Mouse (Mus musculus): ENCODE data around the gene Irgq. TPM values are rescaled to one million over a fixed set of nuclear protein-coding genes. Genes with fewer than 3 reads are reported as not detected.
"Not testable (repeated sequence)": the region's sequence is repeated elsewhere in the genome, so short reads cannot be mapped to it uniquely, and the experiment has no call there.

Irgq gene
- polyA plus RNA-seq, 1 experiment = 8.2 TPM

- Histone ChIP-seq H3K36me3 (ENCODE audit: control insufficient read depth, insufficient read depth, low read length, poor library complexity, severe bottlenecking) (no peaks in the 10 kb centered on the region), H3K9ac (ENCODE audit: low read depth, poor library complexity, severe bottlenecking) (peak within 1 kb of the TSS; percentile 84), H3K27me3 (ENCODE audit: control insufficient read depth, insufficient read depth, low read length, poor library complexity, severe bottlenecking) (no peaks in the 10 kb centered on the region), H3K4me3 (ENCODE audit: low read depth, low read length) (peak within 1 kb of the TSS; percentile 94), H3K9me3 (replicated peaks; ENCODE audit: control insufficient read depth, insufficient read depth, low read length, poor library complexity, severe bottlenecking) (no peaks in the 10 kb centered on the region), H3K4me1 (ENCODE audit: control insufficient read depth, insufficient read depth, low read length) (peaks cover 2% of the 10 kb centered on the region), H3K27ac (ENCODE audit: insufficient read depth, low read length) (peak within 1 kb of the TSS; percentile 84)
- TF ChIP-seq CTCF (IDR thresholded peaks at IDR 0.05; ENCODE audit: low read depth, low read length) = no peak
- peak; percentile 39 for TF ChIP-seq POLR2A (IDR thresholded peaks at IDR 0.05; ENCODE audit: insufficient read depth, low read length)
- peak; percentile 67; the same call in 1 of the 2 replicates for TF ChIP-seq EP300 (IDR thresholded peaks at IDR 0.05; ENCODE audit: insufficient read depth, low read depth, low read length)
Observed at GRCm38 (mm10) chr7:24506838-24507725, 23.4 kb upstream of the Irgq start, which contains the start of gene Zfp428. TSS of gene Zfp428 (plus strand) at chr7:24507006.

DNA sequence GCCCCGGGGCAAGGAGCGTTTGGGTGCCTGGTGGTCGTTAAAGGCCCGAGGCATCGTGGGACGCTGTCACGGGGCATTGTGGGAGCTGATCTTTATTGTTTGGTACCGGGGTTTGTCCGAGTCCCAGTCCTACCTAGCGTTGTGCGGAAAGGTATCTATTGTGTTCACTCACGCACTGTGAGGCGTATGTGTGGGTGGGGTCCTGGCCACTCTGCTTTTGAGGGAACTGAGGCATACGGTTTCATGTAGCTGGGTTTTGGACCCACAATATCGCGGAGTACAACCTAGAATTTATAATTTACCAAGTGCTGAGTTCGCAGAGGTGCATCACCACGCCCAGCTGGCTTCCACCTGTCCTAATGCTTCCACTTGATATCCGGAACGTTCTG lies 22.8 kb upstream of the Irgq start:
- TF ChIP-seq EP300 (IDR thresholded peaks at IDR 0.05; ENCODE audit: insufficient read depth, low read depth, low read length) (no peak), POLR2A (IDR thresholded peaks at IDR 0.05; ENCODE audit: insufficient read depth, low read length) (no peak)
- peak overlapping the region; percentile 94 for H3K4me3 ChIP-seq (ENCODE audit: low read depth, low read length)
- H3K27ac ChIP-seq (ENCODE audit: insufficient read depth, low read length) = peak overlapping the region; percentile 78
- no peaks in the 10 kb centered on the region for H3K9me3 ChIP-seq (replicated peaks; ENCODE audit: control insufficient read depth, insufficient read depth, low read length, poor library complexity, severe bottlenecking)
- peaks cover 2% of the 10 kb centered on the region for H3K4me1 ChIP-seq (ENCODE audit: control insufficient read depth, insufficient read depth, low read length)
- H3K9ac ChIP-seq (ENCODE audit: low read depth, poor library complexity, severe bottlenecking) = peak overlapping the region; percentile 84
- no peaks in the 10 kb centered on the region for H3K27me3 ChIP-seq (ENCODE audit: control insufficient read depth, insufficient read depth, low read length, poor library complexity, severe bottlenecking)
- H3K36me3 ChIP-seq (ENCODE audit: control insufficient read depth, insufficient read depth, low read length, poor library complexity, severe bottlenecking) = no peaks in the 10 kb centered on the region

GRCm38 (mm10) chr7:24512355-24512754 lies 18.1 kb upstream of the Irgq start, which contains the start of gene AC161166.1:
TSS of gene AC161166.1 (minus strand) at chr7:24512455.
- Histone ChIP-seq H3K4me1 (ENCODE audit: control insufficient read depth, insufficient read depth, low read length) (peaks cover 5% of the 10 kb centered on the region), H3K9ac (ENCODE audit: low read depth, poor library complexity, severe bottlenecking) (no peak within 1 kb of the TSS), H3K27ac (ENCODE audit: insufficient read depth, low read length) (no peak within 1 kb of the TSS), H3K4me3 (ENCODE audit: low read depth, low read length) (no peak within 1 kb of the TSS), H3K9me3 (replicated peaks; ENCODE audit: control insufficient read depth, insufficient read depth, low read length, poor library complexity, severe bottlenecking) (no peaks in the 10 kb centered on the region), H3K27me3 (ENCODE audit: control insufficient read depth, insufficient read depth, low read length, poor library complexity, severe bottlenecking) (no peaks in the 10 kb centered on the region), H3K36me3 (ENCODE audit: control insufficient read depth, insufficient read depth, low read length, poor library complexity, severe bottlenecking) (no peaks in the 10 kb centered on the region)
- no peak for TF ChIP-seq EP300 (IDR thresholded peaks at IDR 0.05; ENCODE audit: insufficient read depth, low read depth, low read length)
- TF ChIP-seq POLR2A (IDR thresholded peaks at IDR 0.05; ENCODE audit: insufficient read depth, low read length) = no peak
- no peak for TF ChIP-seq CTCF (IDR thresholded peaks at IDR 0.05; ENCODE audit: low read depth, low read length)

DNA sequence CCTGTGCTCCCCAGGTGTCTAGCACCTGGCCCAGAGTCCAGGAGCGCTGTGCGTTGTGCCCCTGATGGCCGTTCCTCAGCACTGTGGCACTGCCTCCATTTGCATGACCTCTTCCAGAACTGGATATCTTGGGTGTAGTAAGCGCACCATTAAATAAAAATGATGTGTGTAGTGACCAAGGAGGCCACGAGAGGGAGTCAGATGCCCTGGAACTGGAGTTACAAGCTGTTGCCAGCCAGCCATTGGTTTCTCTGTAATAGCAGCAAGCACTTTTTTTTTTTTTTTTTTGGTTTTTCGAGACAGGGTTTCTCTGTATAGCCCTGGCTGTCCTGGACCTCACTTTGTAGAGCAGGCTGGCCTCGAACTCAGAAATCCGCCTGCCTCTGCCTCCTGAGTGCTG lies 14.2 kb upstream of the Irgq start:
- not testable (repeated sequence) for H3K36me3 ChIP-seq (ENCODE audit: control insufficient read depth, insufficient read depth, low read length, poor library complexity, severe bottlenecking); H3K9me3 ChIP-seq (replicated peaks; ENCODE audit: control insufficient read depth, insufficient read depth, low read length, poor library complexity, severe bottlenecking); H3K27me3 ChIP-seq (ENCODE audit: control insufficient read depth, insufficient read depth, low read length, poor library complexity, severe bottlenecking); H3K9ac ChIP-seq (ENCODE audit: low read depth, poor library complexity, severe bottlenecking); H3K27ac ChIP-seq (ENCODE audit: insufficient read depth, low read length); H3K4me3 ChIP-seq (ENCODE audit: low read depth, low read length)
- TF ChIP-seq EP300 (IDR thresholded peaks at IDR 0.05; ENCODE audit: insufficient read depth, low read depth, low read length) (peak; percentile 5; the same call in 1 of the 2 replicates), CTCF (IDR thresholded peaks at IDR 0.05; ENCODE audit: low read depth, low read length) (peak; percentile 54)
- H3K4me1 ChIP-seq (ENCODE audit: control insufficient read depth, insufficient read depth, low read length) = peaks cover 14% of the 10 kb centered on the region

GRCm38 (mm10) chr7:24517077-24517476 lies 13.4 kb upstream of the Irgq start:
- Histone ChIP-seq H3K9ac (ENCODE audit: low read depth, poor library complexity, severe bottlenecking) (no peak overlapping the region), H3K27ac (ENCODE audit: insufficient read depth, low read length) (peak overlapping the region; percentile 55), H3K36me3 (ENCODE audit: control insufficient read depth, insufficient read depth, low read length, poor library complexity, severe bottlenecking) (no peaks in the 10 kb centered on the region), H3K4me1 (ENCODE audit: control insufficient read depth, insufficient read depth, low read length) (peaks cover 14% of the 10 kb centered on the region), H3K27me3 (ENCODE audit: control insufficient read depth, insufficient read depth, low read length, poor library complexity, severe bottlenecking) (no peaks in the 10 kb centered on the region), H3K9me3 (replicated peaks; ENCODE audit: control insufficient read depth, insufficient read depth, low read length, poor library complexity, severe bottlenecking) (no peaks in the 10 kb centered on the region), H3K4me3 (ENCODE audit: low read depth, low read length) (no peak overlapping the region)
- TF ChIP-seq CTCF (IDR thresholded peaks at IDR 0.05; ENCODE audit: low read depth, low read length) (no peak), EP300 (IDR thresholded peaks at IDR 0.05; ENCODE audit: insufficient read depth, low read depth, low read length) (peak; percentile 66; the same call in 1 of the 2 replicates), POLR2A (IDR thresholded peaks at IDR 0.05; ENCODE audit: insufficient read depth, low read length) (no peak)

- H3K36me3 ChIP-seq (ENCODE audit: control insufficient read depth, insufficient read depth, low read length, poor library complexity, severe bottlenecking) = no peaks in the 10 kb centered on the region
Observed at GRCm38 (mm10) chr7:24517654-24518053, 12.8 kb upstream of the Irgq start.

More at GRCm38 (mm10) chr7:24517654-24518053, 12.8 kb upstream of the Irgq start:
- no peaks in the 10 kb centered on the region for H3K9me3 ChIP-seq (replicated peaks; ENCODE audit: control insufficient read depth, insufficient read depth, low read length, poor library complexity, severe bottlenecking)
- H3K9ac ChIP-seq (ENCODE audit: low read depth, poor library complexity, severe bottlenecking) = no peak overlapping the region
- peak overlapping the region; percentile 55 for H3K27ac ChIP-seq (ENCODE audit: insufficient read depth, low read length)
- H3K4me3 ChIP-seq (ENCODE audit: low read depth, low read length) = no peak overlapping the region
- TF ChIP-seq EP300 (IDR thresholded peaks at IDR 0.05; ENCODE audit: insufficient read depth, low read depth, low read length) (no peak), CTCF (IDR thresholded peaks at IDR 0.05; ENCODE audit: low read depth, low read length) (no peak), POLR2A (IDR thresholded peaks at IDR 0.05; ENCODE audit: insufficient read depth, low read length) (no peak)
- H3K4me1 ChIP-seq (ENCODE audit: control insufficient read depth, insufficient read depth, low read length) = peaks cover 14% of the 10 kb centered on the region
- no peaks in the 10 kb centered on the region for H3K27me3 ChIP-seq (ENCODE audit: control insufficient read depth, insufficient read depth, low read length, poor library complexity, severe bottlenecking)
